ENCODE assay signal across 1 mouse cellular context in the genomic region with DNA sequence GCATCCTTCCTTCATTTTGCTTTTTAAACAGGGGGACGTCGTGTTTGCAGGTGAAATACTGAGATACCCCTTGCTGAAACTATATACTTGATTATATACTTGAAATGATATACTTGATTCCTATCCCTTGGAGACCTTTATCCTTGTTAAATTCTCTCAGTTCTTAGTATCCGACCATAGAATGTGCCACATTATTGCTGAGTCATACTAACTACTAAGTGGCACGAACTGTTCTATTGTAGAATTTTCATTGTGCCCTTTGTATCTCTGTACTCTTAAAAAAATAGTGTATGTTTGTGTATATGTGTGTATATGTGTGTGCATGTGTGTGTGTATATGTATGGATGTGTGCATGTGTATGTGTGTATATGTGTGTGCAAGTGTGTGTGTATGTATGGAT.
TF ChIP-seq lines count a peak whose summit lies in the region.

No protein-coding gene starts in this region.

TF ChIP-seq in CH12.LX, 34 proteins besides CTCF, POLR2A, EP300 and RAD21 (continued from another document):
- TF ChIP-seq MAFK (IDR thresholded peaks at IDR 0.05; ENCODE audit: insufficient replicate concordance, low read length), result 0 out of 2 replicates have a peak, but pooled peaks have one; percentile 18
